Mouse (Mus musculus): ENCODE data around the gene Tmem132a. TPM values are rescaled to one million over a fixed set of nuclear protein-coding genes. Genes with fewer than 3 reads are reported as not detected.

Gene Tmem132a
- polyA plus RNA-seq, 1 experiment from 2014 or later: 188 TPM

- Histone ChIP-seq H3K9ac (peak overlapping the region; percentile 94), H3K9me3 (no peaks in the 10 kb centered on the region), H3K36me3 (peaks cover 50% of the 10 kb centered on the region), H3K4me1 (replicated peaks) (peaks cover 32% of the 10 kb centered on the region), H3K27me3 (no peaks in the 10 kb centered on the region), H3K4me3 (peak overlapping the region; percentile 83), H3K27ac (replicated peaks) (peak overlapping the region; percentile 93), H3K4me2 (peak overlapping the region; percentile 89)
- peak; percentile 94 for ATAC-seq (ENCODE audit: low FRiP score, low read depth)
- under 1% methylated on average over 41 of the region's 43 CpGs for WGBS
These were observed 377 bp downstream of the Tmem132a start for GRCm38 (mm10) chr19:10869241-10869885.

DNA sequence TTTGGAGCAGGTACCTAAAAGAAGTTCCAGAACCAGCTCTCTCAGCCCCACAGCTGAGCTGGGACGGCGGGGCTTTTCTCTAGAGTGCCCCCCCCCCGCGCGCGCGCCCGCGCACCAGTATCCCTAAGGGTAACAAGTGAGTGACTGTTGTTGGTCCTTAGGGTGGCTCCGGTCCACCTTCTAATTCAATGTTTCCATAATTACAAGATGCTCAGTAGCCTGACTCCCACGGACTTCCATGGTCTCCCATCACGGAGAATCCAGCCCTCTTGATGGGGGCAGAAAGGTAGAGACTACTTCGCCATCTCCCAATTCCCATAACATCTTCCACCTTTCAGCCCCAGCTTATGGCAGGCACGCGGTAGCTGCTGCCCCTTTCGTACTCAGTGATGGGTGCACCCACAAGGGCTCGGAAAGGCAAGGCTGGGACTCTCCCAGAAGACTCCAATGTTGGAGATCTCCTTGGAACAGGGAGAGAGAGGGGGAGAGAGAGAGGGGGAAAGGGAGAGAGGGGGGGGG is 1.1 kb downstream of the Tmem132a start:
- H3K27ac ChIP-seq (replicated peaks): peak overlapping the region; percentile 93
- no peaks in the 10 kb centered on the region for H3K27me3 ChIP-seq
- H3K4me3 ChIP-seq: peak overlapping the region; percentile 83
- H3K9me3 ChIP-seq: no peaks in the 10 kb centered on the region
- H3K36me3 ChIP-seq: peaks cover 50% of the 10 kb centered on the region
- H3K4me1 ChIP-seq (replicated peaks): peaks cover 32% of the 10 kb centered on the region
- peak overlapping the region; percentile 94 for H3K9ac ChIP-seq
- peak overlapping the region; percentile 89 for H3K4me2 ChIP-seq
- under 1% methylated on average over 17 of the region's 17 CpGs for WGBS
- peak; percentile 32 for ATAC-seq (ENCODE audit: low FRiP score, low read depth)

- 0 out of 2 replicates have a peak, but pooled peaks have one; percentile 0 for ATAC-seq (ENCODE audit: low FRiP score, low read depth)
- H3K27ac ChIP-seq (replicated peaks): peak overlapping the region; percentile 93
- H3K9me3 ChIP-seq: no peaks in the 10 kb centered on the region
- peaks cover 32% of the 10 kb centered on the region for H3K4me1 ChIP-seq (replicated peaks)
- peaks cover 50% of the 10 kb centered on the region for H3K36me3 ChIP-seq
- H3K4me2 ChIP-seq: peak overlapping the region; percentile 89
- peak overlapping the region; percentile 94 for H3K9ac ChIP-seq
- no peaks in the 10 kb centered on the region for H3K27me3 ChIP-seq
- WGBS: 21% methylated on average over 5 of the region's 5 CpGs
- H3K4me3 ChIP-seq: peak overlapping the region; percentile 83
These were observed 1.7 kb downstream of the Tmem132a start for GRCm38 (mm10) chr19:10867946-10868622.

GRCm38 (mm10) chr19:10866351-10866750 is 3.4 kb downstream of the Tmem132a start:
- WGBS: 84% methylated on average over 13 of the region's 13 CpGs
- Histone ChIP-seq H3K9ac (no peak overlapping the region), H3K4me2 (no peak overlapping the region), H3K9me3 (no peaks in the 10 kb centered on the region), H3K36me3 (peaks cover 52% of the 10 kb centered on the region), H3K27me3 (no peaks in the 10 kb centered on the region), H3K4me1 (replicated peaks) (peaks cover 32% of the 10 kb centered on the region), H3K27ac (replicated peaks) (no peak overlapping the region), H3K4me3 (no peak overlapping the region)
- no peak for ATAC-seq (ENCODE audit: low FRiP score, low read depth)

DNA sequence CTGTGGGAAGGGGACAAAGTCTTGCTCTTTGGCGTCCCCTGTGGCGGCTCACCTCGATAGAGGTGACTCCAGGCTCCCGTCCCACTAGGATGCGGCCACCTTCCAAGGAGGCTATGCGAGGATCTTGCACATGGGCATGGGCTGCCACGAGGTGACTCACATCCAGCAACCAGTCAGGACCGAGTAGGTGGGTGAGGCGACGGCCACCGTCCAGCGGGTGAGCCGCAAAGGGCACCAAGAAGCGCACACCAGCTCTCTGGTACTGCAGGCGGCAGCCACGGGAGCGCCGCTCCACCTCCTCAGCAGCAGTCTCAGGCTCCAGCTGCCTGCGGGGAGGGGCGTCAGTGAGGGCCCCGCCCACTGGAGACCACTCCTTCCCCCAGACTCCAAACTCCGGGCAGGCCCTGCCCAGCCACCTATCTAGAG is 9.7 kb downstream of the Tmem132a start:
- H3K4me1 ChIP-seq (replicated peaks): no peaks in the 10 kb centered on the region
- H3K4me2 ChIP-seq: no peak overlapping the region
- H3K4me3 ChIP-seq: no peak overlapping the region
- H3K27me3 ChIP-seq: no peaks in the 10 kb centered on the region
- H3K9me3 ChIP-seq: no peaks in the 10 kb centered on the region
- 45% methylated on average over 22 of the region's 22 CpGs for WGBS
- H3K9ac ChIP-seq: no peak overlapping the region
- no peak overlapping the region for H3K27ac ChIP-seq (replicated peaks)
- peaks cover 79% of the 10 kb centered on the region for H3K36me3 ChIP-seq
- no peak for ATAC-seq (ENCODE audit: low FRiP score, low read depth)

GRCm38 (mm10) chr19:10856520-10856919 is 13.2 kb downstream of the Tmem132a start:
- no peaks in the 10 kb centered on the region for H3K4me1 ChIP-seq (replicated peaks)
- ATAC-seq (ENCODE audit: low FRiP score, low read depth): peak; percentile 36; the same call in 1 of the 2 replicates
- peaks cover 43% of the 10 kb centered on the region for H3K36me3 ChIP-seq
- H3K9ac ChIP-seq: no peak overlapping the region
- no peak overlapping the region for H3K4me3 ChIP-seq
- no peak overlapping the region for H3K4me2 ChIP-seq
- no peaks in the 10 kb centered on the region for H3K27me3 ChIP-seq
- H3K9me3 ChIP-seq: no peaks in the 10 kb centered on the region
- no peak overlapping the region for H3K27ac ChIP-seq (replicated peaks)
- WGBS: 41% methylated on average over 2 of the region's 2 CpGs

DNA sequence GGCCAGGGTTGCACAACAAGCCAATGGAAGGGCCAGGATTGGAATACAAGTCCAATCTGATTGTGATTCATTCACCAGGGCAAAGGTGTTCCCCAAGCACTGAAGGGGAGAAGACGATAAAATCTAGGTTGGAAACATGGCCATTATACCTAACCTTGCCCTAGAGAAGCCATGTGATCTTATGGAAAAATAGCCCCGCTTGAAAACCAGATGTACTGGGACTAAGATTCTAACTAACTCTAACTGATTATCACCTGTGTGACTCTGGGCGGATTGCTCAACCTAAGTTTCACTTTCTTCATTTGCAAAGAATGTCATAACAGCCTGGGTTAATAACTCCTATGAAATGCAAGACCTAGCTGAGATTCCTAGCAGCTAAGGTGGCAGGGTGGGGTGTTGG is 14.3 kb downstream of the Tmem132a start:
- no peak for ATAC-seq (ENCODE audit: low FRiP score, low read depth)
- H3K27ac ChIP-seq (replicated peaks): no peak overlapping the region
- H3K4me1 ChIP-seq (replicated peaks): no peaks in the 10 kb centered on the region
- peaks cover 32% of the 10 kb centered on the region for H3K36me3 ChIP-seq
- 91% methylated on average over 3 of the region's 3 CpGs for WGBS
- no peak overlapping the region for H3K4me3 ChIP-seq
- no peak overlapping the region for H3K9ac ChIP-seq
- no peaks in the 10 kb centered on the region for H3K9me3 ChIP-seq
- H3K27me3 ChIP-seq: no peaks in the 10 kb centered on the region
- H3K4me2 ChIP-seq: no peak overlapping the region

- peaks cover 15% of the 10 kb centered on the region for H3K4me1 ChIP-seq (replicated peaks)
- no peak overlapping the region for H3K9ac ChIP-seq
- H3K27ac ChIP-seq (replicated peaks): no peak overlapping the region
- no peak overlapping the region for H3K4me2 ChIP-seq
- no peaks in the 10 kb centered on the region for H3K36me3 ChIP-seq
- no peak overlapping the region for H3K4me3 ChIP-seq
- WGBS: 32% methylated on average over 3 of the region's 3 CpGs
- ATAC-seq (ENCODE audit: low FRiP score, low read depth): no peak
- no peaks in the 10 kb centered on the region for H3K9me3 ChIP-seq
- H3K27me3 ChIP-seq: no peaks in the 10 kb centered on the region
These were observed 22.2 kb downstream of the Tmem132a start for GRCm38 (mm10) chr19:10847311-10848087.

DNA sequence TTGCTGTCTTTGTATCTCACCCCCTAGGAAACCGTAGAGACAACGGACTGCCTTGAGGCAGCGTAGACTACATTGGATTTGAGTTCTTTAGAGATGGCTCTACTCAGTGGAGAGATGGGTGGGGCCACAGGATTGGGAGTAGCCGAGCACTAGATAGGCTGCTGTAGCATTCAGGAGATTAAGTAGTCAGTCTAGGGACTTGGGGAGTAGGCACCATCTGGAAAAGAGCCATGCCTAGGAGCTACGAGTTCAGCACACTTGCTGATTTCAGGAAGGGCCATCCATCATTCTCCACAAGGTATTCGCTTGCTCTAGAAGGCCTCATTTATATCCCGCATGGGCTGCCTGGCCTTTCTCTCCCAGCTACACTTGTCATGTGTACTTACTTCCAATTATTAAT is 23.6 kb downstream of the Tmem132a start:
- Histone ChIP-seq H3K27ac (replicated peaks) (peak overlapping the region; percentile 45; the same call in 1 of the 2 replicates), H3K36me3 (no peaks in the 10 kb centered on the region), H3K9me3 (no peaks in the 10 kb centered on the region), H3K4me3 (no peak overlapping the region), H3K4me2 (no peak overlapping the region), H3K27me3 (no peaks in the 10 kb centered on the region), H3K4me1 (replicated peaks) (peaks cover 15% of the 10 kb centered on the region), H3K9ac (no peak overlapping the region)
- peak; percentile 57 for ATAC-seq (ENCODE audit: low FRiP score, low read depth)
- 58% methylated on average over 7 of the region's 7 CpGs for WGBS

- no peak for ATAC-seq (ENCODE audit: low FRiP score, low read depth)
- no peak overlapping the region for H3K4me2 ChIP-seq
- H3K4me3 ChIP-seq: no peak overlapping the region
- WGBS: 80% methylated on average over 3 of the region's 3 CpGs
- H3K4me1 ChIP-seq (replicated peaks): peaks cover 15% of the 10 kb centered on the region
- H3K36me3 ChIP-seq: no peaks in the 10 kb centered on the region
- H3K27ac ChIP-seq (replicated peaks): no peak overlapping the region
- no peak overlapping the region for H3K9ac ChIP-seq
- H3K9me3 ChIP-seq: no peaks in the 10 kb centered on the region
- no peaks in the 10 kb centered on the region for H3K27me3 ChIP-seq
These were observed 24.3 kb downstream of the Tmem132a start for GRCm38 (mm10) chr19:10845454-10845853.

GRCm38 (mm10) chr19:10844206-10844605 is 25.5 kb downstream of the Tmem132a start:
- Histone ChIP-seq H3K9ac (no peak overlapping the region), H3K27ac (replicated peaks) (no peak overlapping the region), H3K9me3 (no peaks in the 10 kb centered on the region), H3K36me3 (no peaks in the 10 kb centered on the region), H3K4me2 (no peak overlapping the region), H3K27me3 (no peaks in the 10 kb centered on the region), H3K4me1 (replicated peaks) (peaks cover 15% of the 10 kb centered on the region), H3K4me3 (no peak overlapping the region)
- WGBS: 92% methylated on average over 5 of the region's 5 CpGs
- no peak for ATAC-seq (ENCODE audit: low FRiP score, low read depth)

DNA sequence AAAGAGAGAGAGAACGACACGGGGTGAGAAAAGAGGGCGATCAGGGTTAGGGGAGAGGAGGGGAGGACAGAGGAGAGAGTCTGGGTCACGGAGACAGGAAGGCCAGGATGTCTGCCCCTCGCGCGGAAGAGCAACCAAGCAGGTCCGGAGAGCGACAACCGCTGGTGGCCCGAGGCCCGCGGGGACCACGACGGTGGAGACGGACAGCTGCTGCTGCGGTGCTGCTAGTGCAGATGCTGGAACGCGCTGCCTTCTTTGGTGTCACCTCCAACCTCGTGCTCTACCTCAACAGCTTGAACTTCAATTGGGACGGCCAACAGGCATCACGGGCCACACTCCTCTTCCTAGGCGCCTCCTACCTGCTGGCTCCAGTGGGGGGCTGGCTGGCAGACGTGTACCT is 26.8 kb downstream of the Tmem132a start:
- Histone ChIP-seq H3K4me3 (no peak overlapping the region), H3K36me3 (no peaks in the 10 kb centered on the region), H3K27me3 (no peaks in the 10 kb centered on the region), H3K4me1 (replicated peaks) (peaks cover 13% of the 10 kb centered on the region), H3K9me3 (no peaks in the 10 kb centered on the region), H3K27ac (replicated peaks) (no peak overlapping the region), H3K4me2 (no peak overlapping the region), H3K9ac (no peak overlapping the region)
- WGBS: 53% methylated on average over 24 of the region's 24 CpGs
- no peak for ATAC-seq (ENCODE audit: low FRiP score, low read depth)

Data from hindbrain, embryonic 15.5 days (tissue).